Mouse (Mus musculus) limb, embryonic 12.5 days (tissue): ENCODE results near the gene Eif3c. TPM values are rescaled to one million over a fixed set of nuclear protein-coding genes. Genes with fewer than 3 reads are reported as not detected.

Experiments
- ATAC-seq: fragments of 200-750 bp; cut with Nextera tagmentation; 2 replicates; pipeline ENCODE4 v1.8.0; 2017; ENCODE audit warnings: low read depth, moderate TSS enrichment; ENCODE audit not compliant: insufficient number of reproducible peaks, insufficient read depth, low FRiP score, low TSS enrichment
- H3K27ac ChIP-seq: fragments of 300-500 bp; sonication (generic); 2 replicates; pipeline ENCODE4 v1.5.1; 2016; ENCODE audit warnings: mild to moderate bottlenecking, moderate library complexity
- H3K27me3 ChIP-seq: fragments of 300-500 bp; sonication (generic); 2 replicates; pipeline ENCODE4 v1.6.1; 2016; ENCODE audit warnings: mild to moderate bottlenecking, moderate library complexity
- H3K36me3 ChIP-seq: fragments of 300-500 bp; sonication (generic); 2 replicates; pipeline ENCODE4 v1.6.1; 2016; ENCODE audit warnings: mild to moderate bottlenecking, moderate library complexity
- H3K4me1 ChIP-seq: fragments of 300-500 bp; sonication (generic); replicated peaks from 2 replicates; pipeline ENCODE4 v1.6.1; 2016
- H3K4me2 ChIP-seq: fragments of 300-500 bp; sonication (generic); 2 replicates; pipeline ENCODE4 v1.6.1; 2016; ENCODE audit warnings: mild to moderate bottlenecking, moderate library complexity
- H3K4me3 ChIP-seq: fragments of 300-500 bp; sonication (generic); replicated peaks from 2 replicates; pipeline ENCODE4 v1.5.1; 2016; ENCODE audit warnings: mild to moderate bottlenecking
- H3K9ac ChIP-seq: fragments of 300-500 bp; sonication (generic); replicated peaks from 2 replicates; pipeline ENCODE4 v1.6.1; 2016; ENCODE audit warnings: mild to moderate bottlenecking, moderate library complexity
- H3K9me3 ChIP-seq: fragments of 300-500 bp; sonication (generic); 2 replicates; pipeline ENCODE4 v1.6.1; 2016; ENCODE audit warnings: mild to moderate bottlenecking, moderate library complexity
- WGBS: fragments of 180-500 bp; shearing (Covaris S2); methylation state at CpG from one replicate; pipeline ENCODE4 v1.1.7; 2016; 5-methylcytosine and 5-hydroxymethylcytosine counted together
- polyA plus RNA-seq: library from polyadenylated mRNA; unstranded; fragments of >200 nt; fragmentation: Nextera tagmentation; extraction: Ambion mirVana; gene quantifications from 2 replicates; pipeline ENCODE4 v1.2.1, GENCODE M21; 2016

Gene Eif3c
- polyA plus RNA-seq: 202 and 205 TPM in 2 replicates

GRCm38 (mm10) chr7:126566094-126566765 lies at the start of gene Eif3c:
Gene Eif3c (minus strand): TSS chr7:126566411.
- H3K9me3 ChIP-seq: no peaks in the 10 kb centered on the region
- peak within 1 kb of the TSS; percentile 79 for H3K4me2 ChIP-seq
- peaks cover 2% of the 10 kb centered on the region; the same call in 1 of the 2 replicates for H3K4me1 ChIP-seq
- H3K36me3 ChIP-seq: peaks cover 35% of the 10 kb centered on the region
- peak within 1 kb of the TSS; percentile 93 for H3K4me3 ChIP-seq
- peak within 1 kb of the TSS; percentile 82 for H3K9ac ChIP-seq
- H3K27me3 ChIP-seq: no peaks in the 10 kb centered on the region
- peak; percentile 97 for ATAC-seq
- H3K27ac ChIP-seq: peak within 1 kb of the TSS; percentile 79
- under 1% methylated on average over 46 of the region's 46 CpGs for WGBS

GRCm38 (mm10) chr7:126612736-126613135 lies 46.5 kb upstream of the Eif3c start:
- WGBS: 75% methylated on average over 3 of the region's 3 CpGs
- H3K9ac ChIP-seq: no peak overlapping the region
- no peak overlapping the region for H3K4me3 ChIP-seq
- H3K9me3 ChIP-seq: no peaks in the 10 kb centered on the region
- no peak overlapping the region for H3K27ac ChIP-seq
- no peak for ATAC-seq
- H3K4me1 ChIP-seq: no peaks in the 10 kb centered on the region
- H3K27me3 ChIP-seq: no peaks in the 10 kb centered on the region; the same call in 1 of the 2 replicates
- H3K36me3 ChIP-seq: no peaks in the 10 kb centered on the region
- H3K4me2 ChIP-seq: no peak overlapping the region

GRCm38 (mm10) chr7:126607796-126608195 lies 41.6 kb upstream of the Eif3c start:
- Histone ChIP-seq H3K9me3 (no peaks in the 10 kb centered on the region), H3K9ac (no peak overlapping the region)
- 86% methylated on average over 5 of the region's 5 CpGs for WGBS

GRCm38 (mm10) chr7:126607064-126607463 lies 40.9 kb upstream of the Eif3c start:
- 73% methylated on average over 3 of the region's 3 CpGs for WGBS
- H3K9ac ChIP-seq: no peak overlapping the region
- no peak for ATAC-seq
- H3K4me3 ChIP-seq: no peak overlapping the region
- H3K4me1 ChIP-seq: no peaks in the 10 kb centered on the region
- no peaks in the 10 kb centered on the region for H3K9me3 ChIP-seq
- H3K36me3 ChIP-seq: no peaks in the 10 kb centered on the region
- no peak overlapping the region for H3K27ac ChIP-seq
- no peaks in the 10 kb centered on the region; the same call in 1 of the 2 replicates for H3K27me3 ChIP-seq
- no peak overlapping the region for H3K4me2 ChIP-seq

More at GRCm38 (mm10) chr7:126607796-126608195, 41.6 kb upstream of the Eif3c start:
- no peaks in the 10 kb centered on the region for H3K36me3 ChIP-seq
- no peak overlapping the region for H3K4me2 ChIP-seq
- H3K4me1 ChIP-seq: no peaks in the 10 kb centered on the region
- no peak overlapping the region for H3K4me3 ChIP-seq
- H3K27ac ChIP-seq: no peak overlapping the region
- H3K27me3 ChIP-seq: no peaks in the 10 kb centered on the region; the same call in 1 of the 2 replicates
- ATAC-seq: no peak

- Histone ChIP-seq H3K4me3 (no peak overlapping the region), H3K9me3 (no peaks in the 10 kb centered on the region), H3K9ac (no peak overlapping the region), H3K4me2 (no peak overlapping the region), H3K27ac (no peak overlapping the region), H3K4me1 (no peaks in the 10 kb centered on the region), H3K36me3 (no peaks in the 10 kb centered on the region), H3K27me3 (no peaks in the 10 kb centered on the region; the same call in 1 of the 2 replicates)
- no peak for ATAC-seq
- WGBS: 72% methylated on average over 5 of the region's 5 CpGs
Observed at GRCm38 (mm10) chr7:126606611-126607010, 40.4 kb upstream of the Eif3c start.

GRCm38 (mm10) chr7:126602650-126603049 lies 36.4 kb upstream of the Eif3c start:
- no peaks in the 10 kb centered on the region for H3K27me3 ChIP-seq
- ATAC-seq: no peak
- no peak overlapping the region for H3K27ac ChIP-seq
- no peak overlapping the region for H3K4me2 ChIP-seq
- no peaks in the 10 kb centered on the region for H3K9me3 ChIP-seq
- no peaks in the 10 kb centered on the region for H3K4me1 ChIP-seq
- 78% methylated on average over 3 of the region's 3 CpGs for WGBS
- H3K9ac ChIP-seq: no peak overlapping the region
- H3K36me3 ChIP-seq: no peaks in the 10 kb centered on the region
- no peak overlapping the region for H3K4me3 ChIP-seq

- Histone ChIP-seq H3K4me3 (no peak overlapping the region), H3K4me1 (no peaks in the 10 kb centered on the region), H3K27me3 (no peaks in the 10 kb centered on the region), H3K27ac (no peak overlapping the region), H3K36me3 (no peaks in the 10 kb centered on the region), H3K4me2 (no peak overlapping the region), H3K9ac (no peak overlapping the region), H3K9me3 (no peaks in the 10 kb centered on the region)
- WGBS: 47% methylated on average over 3 of the region's 5 CpGs
- ATAC-seq: no peak
Observed at GRCm38 (mm10) chr7:126601896-126602295, 35.7 kb upstream of the Eif3c start.

- Histone ChIP-seq H3K4me3 (no peak overlapping the region), H3K9ac (no peak overlapping the region), H3K27me3 (no peaks in the 10 kb centered on the region), H3K27ac (no peak overlapping the region), H3K4me1 (no peaks in the 10 kb centered on the region), H3K4me2 (no peak overlapping the region), H3K9me3 (no peaks in the 10 kb centered on the region), H3K36me3 (no peaks in the 10 kb centered on the region)
- WGBS: 82% methylated on average over 6 of the region's 6 CpGs
- ATAC-seq: no peak
Observed at GRCm38 (mm10) chr7:126598919-126599318, 32.7 kb upstream of the Eif3c start.

GRCm38 (mm10) chr7:126596414-126596813 lies 30.2 kb upstream of the Eif3c start:
- no peak overlapping the region for H3K27ac ChIP-seq
- no peak overlapping the region for H3K4me3 ChIP-seq

GRCm38 (mm10) chr7:126595890-126596289 lies 29.7 kb upstream of the Eif3c start:
- Histone ChIP-seq H3K4me1 (no peaks in the 10 kb centered on the region), H3K27ac (no peak overlapping the region), H3K4me2 (no peak overlapping the region), H3K27me3 (peaks cover 8% of the 10 kb centered on the region; the same call in 1 of the 2 replicates), H3K9ac (no peak overlapping the region), H3K9me3 (no peaks in the 10 kb centered on the region), H3K4me3 (no peak overlapping the region), H3K36me3 (no peaks in the 10 kb centered on the region)
- 81% methylated on average over 5 of the region's 5 CpGs for WGBS
- no peak for ATAC-seq

More at GRCm38 (mm10) chr7:126596414-126596813, 30.2 kb upstream of the Eif3c start:
- whole genome bisulfite sequencing: 61% methylated on average over 6 of the region's 6 CpGs
- Histone ChIP-seq H3K9ac (no peak overlapping the region), H3K9me3 (no peaks in the 10 kb centered on the region), H3K4me1 (no peaks in the 10 kb centered on the region), H3K27me3 (peaks cover 8% of the 10 kb centered on the region; the same call in 1 of the 2 replicates), H3K36me3 (no peaks in the 10 kb centered on the region), H3K4me2 (no peak overlapping the region)
- no peak for ATAC-seq

GRCm38 (mm10) chr7:126594862-126595561 lies 28.8 kb upstream of the Eif3c start, which contains the start of gene Il27:
Gene Il27 (minus strand): TSS chr7:126594941.
- no peak for ATAC-seq
- Histone ChIP-seq H3K4me3 (no peak within 1 kb of the TSS), H3K27ac (no peak within 1 kb of the TSS), H3K36me3 (no peaks in the 10 kb centered on the region), H3K4me1 (no peaks in the 10 kb centered on the region), H3K27me3 (peaks cover 8% of the 10 kb centered on the region; the same call in 1 of the 2 replicates), H3K9ac (no peak within 1 kb of the TSS), H3K4me2 (no peak within 1 kb of the TSS), H3K9me3 (no peaks in the 10 kb centered on the region)
- WGBS: 83% methylated on average over 11 of the region's 11 CpGs
